Mouse (Mus musculus) myocyte (in vitro differentiated cells): ENCODE data around the gene Pecr. TPM values are rescaled to one million over a fixed set of nuclear protein-coding genes. Genes with fewer than 3 reads are reported as not detected.

Experiments used
- H3K27me3 ChIP-seq: one replicate; pipeline ENCODE4 v1.6.1; 2011; ENCODE audit not compliant: control insufficient read depth, insufficient read depth, insufficient read length
- H3K36me3 ChIP-seq: one replicate; pipeline ENCODE4 v1.6.1; 2011; ENCODE audit not compliant: control insufficient read depth, insufficient read depth
- H3K4me2 ChIP-seq: one replicate; pipeline ENCODE4 v1.6.1; 2011; ENCODE audit warnings: low read depth, control low read depth
- H3K4me3 ChIP-seq: one replicate; pipeline ENCODE4 v1.5.1; 2011; ENCODE audit warnings: mild to moderate bottlenecking, control low read depth, moderate library complexity
- H3K79me2 ChIP-seq: one replicate; pipeline ENCODE4 v1.6.1; 2011; ENCODE audit not compliant: control insufficient read depth, insufficient read depth
- H3ac ChIP-seq: one replicate; pipeline ENCODE4 v1.6.1; 2011; ENCODE audit not compliant: control insufficient read depth, insufficient read length
- CEBPB ChIP-seq: IDR thresholded peaks from 2 replicates; pipeline ENCODE4 v1.6.1; 2011; ENCODE audit warnings: mild to moderate bottlenecking, moderate library complexity; ENCODE audit not compliant: poor library complexity, insufficient read depth, severe bottlenecking
- E2F4 ChIP-seq: IDR thresholded peaks from one replicate; pipeline ENCODE4 v1.6.1; 2011; ENCODE audit warnings: mild to moderate bottlenecking, control low read depth, moderate library complexity; ENCODE audit not compliant: insufficient read depth
- MAX ChIP-seq: IDR thresholded peaks from one replicate; pipeline ENCODE4 v1.6.1; 2011; ENCODE audit warnings: low read depth, mild to moderate bottlenecking, control low read depth
- MYOD1 ChIP-seq, 3 experiments: IDR thresholded peaks; one replicate each; pipeline ENCODE4 v1.6.1; 2011; ENCODE audit warnings: control low read depth in 2 of 3, low read depth in 2 of 3, mild to moderate bottlenecking in 2 of 3, moderate library complexity in 1 of 3; ENCODE audit not compliant: insufficient read length in 2 of 3, control insufficient read depth in 1 of 3
- MYOG ChIP-seq, 3 experiments: IDR thresholded peaks; one replicate each; pipeline ENCODE4 v1.6.1; 2011; ENCODE audit warnings: control low read depth in 2 of 3, low read depth in 2 of 3, mild to moderate bottlenecking in 2 of 3; ENCODE audit not compliant: insufficient read length in 2 of 3, control insufficient read depth in 1 of 3, insufficient read depth in 1 of 3
- POLR2A ChIP-seq: IDR thresholded peaks from one replicate; pipeline ENCODE4 v1.6.1; 2011; ENCODE audit warnings: low read depth, mild to moderate bottlenecking, control low read depth, moderate library complexity; ENCODE audit not compliant: insufficient read length
- POLR2AphosphoS2 ChIP-seq: IDR thresholded peaks from one replicate; pipeline ENCODE4 v1.6.1; 2011; ENCODE audit warnings: low read depth, control low read depth; ENCODE audit not compliant: insufficient read length
- REST ChIP-seq: IDR thresholded peaks from one replicate; pipeline ENCODE4 v1.6.1; 2011; ENCODE audit warnings: mild to moderate bottlenecking, control low read depth, moderate library complexity; ENCODE audit not compliant: insufficient read depth, insufficient read length
- SRF ChIP-seq: IDR thresholded peaks from one replicate; pipeline ENCODE4 v1.6.1; 2011; ENCODE audit warnings: low read depth; ENCODE audit not compliant: control insufficient read depth, insufficient read length
- TCF12 ChIP-seq: IDR thresholded peaks from one replicate; pipeline ENCODE4 v1.6.1; 2011; ENCODE audit warnings: mild to moderate bottlenecking, control low read depth; ENCODE audit not compliant: poor library complexity, insufficient read depth, severe bottlenecking
- TCF3 ChIP-seq: IDR thresholded peaks from one replicate; pipeline ENCODE4 v1.6.1; 2011; ENCODE audit warnings: low read depth, control low read depth; ENCODE audit not compliant: insufficient read length
- USF1 ChIP-seq: IDR thresholded peaks from one replicate; pipeline ENCODE4 v1.6.1; 2011; ENCODE audit warnings: low read depth, mild to moderate bottlenecking, control low read depth, moderate library complexity
- polyA plus RNA-seq: library from polyadenylated mRNA; unstranded; fragments of >200 nt; fragmentation: generic; extraction: Trizol; gene quantifications from one replicate; pipeline ENCODE4 v1.2.1, GENCODE M21; 2012; ENCODE audit warnings: missing spikeins

The Pecr gene
- polyA plus RNA-seq, 1 experiment: 13.7 TPM

- Histone ChIP-seq H3K27me3 (no peaks in the 10 kb centered on the region), H3K4me2 (no peak overlapping the region), H3K36me3 (no peaks in the 10 kb centered on the region), H3K79me2 (no peaks in the 10 kb centered on the region), H3K4me3 (no peak overlapping the region), H3ac (no peak overlapping the region)
- TF ChIP-seq POLR2AphosphoS2 (no peak), TCF3 (no peak), MAX (no peak), MYOG (IDR thresholded peaks at IDR 0.05; ENCODE audit: control insufficient read depth in 1 of 3, insufficient read depth in 1 of 3, insufficient read length in 2 of 3, low read depth in 2 of 3) (no peak), MYOD1 (IDR thresholded peaks at IDR 0.05; ENCODE audit: control insufficient read depth in 1 of 3, insufficient read length in 2 of 3, low read depth in 2 of 3) (no peak), REST (no peak), POLR2A (no peak)
Measured at GRCm38 (mm10) chr1:72219116-72219515, 65.0 kb downstream of the Pecr start.

- Histone ChIP-seq H3ac (no peak overlapping the region), H3K36me3 (no peaks in the 10 kb centered on the region), H3K4me2 (no peak overlapping the region), H3K79me2 (no peaks in the 10 kb centered on the region), H3K27me3 (no peaks in the 10 kb centered on the region), H3K4me3 (no peak overlapping the region)
- TF ChIP-seq MAX (no peak), REST (no peak), POLR2A (no peak), POLR2AphosphoS2 (no peak), E2F4 (no peak), MYOG (IDR thresholded peaks at IDR 0.05; ENCODE audit: control insufficient read depth in 1 of 3, insufficient read depth in 1 of 3, insufficient read length in 2 of 3, low read depth in 2 of 3) (no peak), CEBPB (no peak), TCF12 (no peak), USF1 (no peak), TCF3 (no peak), MYOD1 (IDR thresholded peaks at IDR 0.05; ENCODE audit: control insufficient read depth in 1 of 3, insufficient read length in 2 of 3, low read depth in 2 of 3) (no peak), SRF (no peak)
Measured at GRCm38 (mm10) chr1:72218626-72219025, 65.5 kb downstream of the Pecr start.

GRCm38 (mm10) chr1:72216761-72217160 is 67.4 kb downstream of the Pecr start:
- Histone ChIP-seq H3K36me3 (no peaks in the 10 kb centered on the region), H3K27me3 (no peaks in the 10 kb centered on the region), H3ac (no peak overlapping the region), H3K4me2 (no peak overlapping the region), H3K79me2 (no peaks in the 10 kb centered on the region), H3K4me3 (no peak overlapping the region)
- no peak for TF ChIP-seq E2F4
- no peak for TF ChIP-seq MYOG (IDR thresholded peaks at IDR 0.05; ENCODE audit: control insufficient read depth in 1 of 3, insufficient read depth in 1 of 3, insufficient read length in 2 of 3, low read depth in 2 of 3)
- no peak for TF ChIP-seq REST

DNA sequence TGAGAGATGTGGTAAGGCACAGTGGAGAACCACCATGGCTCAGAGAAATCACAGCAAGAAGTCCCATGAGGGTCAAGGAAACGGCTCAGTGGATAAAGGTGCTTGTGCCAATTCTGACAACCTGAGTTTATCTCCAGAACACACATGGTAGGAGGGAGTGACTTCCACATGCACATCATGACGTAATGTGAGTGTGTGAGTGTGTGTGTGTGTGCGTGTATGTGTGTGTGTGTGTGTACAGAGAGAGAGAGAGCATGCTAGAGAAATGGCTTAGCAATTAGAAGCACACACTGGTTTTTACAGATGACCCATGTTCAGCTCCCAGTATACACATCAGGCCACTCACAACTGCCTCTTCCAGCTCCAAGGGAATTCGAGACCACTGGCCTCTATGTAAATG is 68.9 kb downstream of the Pecr start:
- no peaks in the 10 kb centered on the region for H3K27me3 ChIP-seq
- no peak overlapping the region for H3ac ChIP-seq
- H3K79me2 ChIP-seq: no peaks in the 10 kb centered on the region
- H3K36me3 ChIP-seq: no peaks in the 10 kb centered on the region
- peak overlapping the region; percentile 45 for H3K4me2 ChIP-seq
- H3K4me3 ChIP-seq: no peak overlapping the region
- TF ChIP-seq POLR2A (no peak), E2F4 (no peak), POLR2AphosphoS2 (no peak), REST (no peak), MAX (no peak), TCF3 (no peak), MYOD1 (IDR thresholded peaks at IDR 0.05; ENCODE audit: control insufficient read depth in 1 of 3, insufficient read length in 2 of 3, low read depth in 2 of 3) (no peak), TCF12 (no peak)

DNA sequence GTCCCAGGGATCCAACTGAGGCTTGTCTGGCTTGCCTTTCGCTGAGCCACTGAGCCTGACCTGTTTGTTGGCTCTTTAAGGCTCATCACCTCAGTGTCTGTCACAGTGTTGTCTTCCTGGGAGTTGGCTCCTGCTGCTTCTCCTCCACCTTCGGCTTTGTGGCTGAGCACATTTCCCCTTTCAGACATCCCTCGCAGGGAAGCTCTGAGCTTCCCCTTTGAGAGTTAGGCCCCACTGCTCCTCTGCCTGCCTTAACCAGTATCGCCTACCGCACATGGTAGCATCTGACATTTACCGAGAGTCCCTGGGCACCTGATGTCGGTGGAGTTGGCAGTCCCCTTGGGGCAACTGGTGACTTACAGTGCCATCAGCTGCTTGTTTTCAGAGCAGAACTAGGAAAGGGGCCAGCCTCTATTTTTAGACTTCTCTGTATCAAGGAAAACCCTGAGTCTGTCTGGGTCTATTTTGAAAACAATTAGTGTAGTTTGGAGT is 69.6 kb downstream of the Pecr start:
- TF ChIP-seq REST (no peak), POLR2AphosphoS2 (no peak), E2F4 (no peak), MAX (no peak), USF1 (no peak), TCF3 (no peak), MYOD1 (IDR thresholded peaks at IDR 0.05; ENCODE audit: control insufficient read depth in 1 of 3, insufficient read length in 2 of 3, low read depth in 2 of 3) (peak in 2 of 3 experiments; percentile 51 to 72), TCF12 (peak; percentile 21), CEBPB (no peak), MYOG (IDR thresholded peaks at IDR 0.05; ENCODE audit: control insufficient read depth in 1 of 3, insufficient read depth in 1 of 3, insufficient read length in 2 of 3, low read depth in 2 of 3) (peak in 2 of 3 experiments; percentile 34 to 78)
- Histone ChIP-seq H3K4me2 (peak overlapping the region; percentile 45), H3K4me3 (no peak overlapping the region)

More for the DNA sequence above, 69.6 kb downstream of the Pecr start:
- Histone ChIP-seq H3K79me2 (no peaks in the 10 kb centered on the region), H3K36me3 (no peaks in the 10 kb centered on the region), H3ac (no peak overlapping the region), H3K27me3 (no peaks in the 10 kb centered on the region)
